Mouse (Mus musculus) olfactory bulb, adult 2 months (tissue): ENCODE measurements around the gene Tmem117. TPM values are rescaled to one million over a fixed set of nuclear protein-coding genes. Genes with fewer than 3 reads are reported as not detected.

Experiments
- H3K27ac ChIP-seq: fragments of 200-500 bp; 2 replicates; pipeline ENCODE4 v1.5.1; 2012; ENCODE audit warnings: low read depth, low read length; ENCODE audit not compliant: insufficient read depth
- H3K4me1 ChIP-seq: fragments of 200-500 bp; 2 replicates; pipeline ENCODE4 v1.6.1; 2012; ENCODE audit warnings: low read length; ENCODE audit not compliant: control insufficient read depth, insufficient read depth
- H3K4me3 ChIP-seq: fragments of 200-500 bp; 2 replicates; pipeline ENCODE4 v1.5.1; 2012; ENCODE audit warnings: mild to moderate bottlenecking, low read depth, low read length, moderate library complexity; ENCODE audit not compliant: insufficient read depth
- CTCF ChIP-seq: fragments of 200-500 bp; IDR thresholded peaks from 2 replicates; pipeline ENCODE4 v1.5.1; 2012; ENCODE audit warnings: low read depth, mild to moderate bottlenecking, low read length, moderate library complexity; ENCODE audit not compliant: insufficient read depth
- POLR2A ChIP-seq: fragments of 200-500 bp; IDR thresholded peaks from 2 replicates; pipeline ENCODE4 v1.6.1; 2012; ENCODE audit warnings: mild to moderate bottlenecking, low read depth, low read length, moderate library complexity; ENCODE audit not compliant: insufficient read depth
- WGBS: fragments of 180-500 bp; shearing (Covaris S2); methylation state at CpG from one replicate; pipeline ENCODE4 v1.1.7; 2018; 5-methylcytosine and 5-hydroxymethylcytosine counted together
- polyA plus RNA-seq: library from polyadenylated mRNA; stranded (reverse); fragments of >200 nt; gene quantifications from 2 replicates; pipeline ENCODE4 v1.2.4, GENCODE M21; 2012; ENCODE audit warnings: low replicate concordance; ENCODE audit not compliant: missing spikeins, insufficient read depth, insufficient read length

Gene Tmem117
- polyA plus RNA-seq, 1 experiment = not detected

- no peak overlapping the region for H3K4me3 ChIP-seq
- H3K4me1 ChIP-seq = peaks cover 32% of the 10 kb centered on the region
- H3K27ac ChIP-seq = no peak overlapping the region
- WGBS = 63% methylated on average over 3 of the region's 3 CpGs
- TF ChIP-seq CTCF (no peak), POLR2A (no peak)
Measured at GRCm38 (mm10) chr15:94652843-94653206, 23.8 kb downstream of the Tmem117 start.

- Histone ChIP-seq H3K27ac (no peak overlapping the region), H3K4me3 (no peak overlapping the region), H3K4me1 (peaks cover 19% of the 10 kb centered on the region)
- no peak for TF ChIP-seq CTCF
- TF ChIP-seq POLR2A = no peak
- WGBS = 81% methylated on average over 13 of the region's 13 CpGs
Measured at GRCm38 (mm10) chr15:94655811-94656323, 26.8 kb downstream of the Tmem117 start.

GRCm38 (mm10) chr15:94657882-94658281 lies 28.9 kb downstream of the Tmem117 start:
- no peak overlapping the region for H3K4me3 ChIP-seq
- H3K4me1 ChIP-seq = peaks cover 13% of the 10 kb centered on the region
- no peak for TF ChIP-seq CTCF
- WGBS = 88% methylated on average over 6 of the region's 6 CpGs
- no peak overlapping the region for H3K27ac ChIP-seq

GRCm38 (mm10) chr15:94658392-94659111 lies 29.5 kb downstream of the Tmem117 start:
- H3K4me1 ChIP-seq = peaks cover 12% of the 10 kb centered on the region
- no peak overlapping the region for H3K4me3 ChIP-seq
- TF ChIP-seq POLR2A (no peak), CTCF (no peak)
- H3K27ac ChIP-seq = no peak overlapping the region
- 79% methylated on average over 13 of the region's 13 CpGs for WGBS

GRCm38 (mm10) chr15:94659112-94659437 lies 30.0 kb downstream of the Tmem117 start:
- no peak for TF ChIP-seq POLR2A
- no peak for TF ChIP-seq CTCF
- 52% methylated on average over 6 of the region's 6 CpGs for WGBS
- H3K27ac ChIP-seq = no peak overlapping the region
- H3K4me3 ChIP-seq = no peak overlapping the region
- H3K4me1 ChIP-seq = peaks cover 10% of the 10 kb centered on the region

GRCm38 (mm10) chr15:94660913-94661312 lies 31.9 kb downstream of the Tmem117 start:
- WGBS = 31% methylated on average over 7 of the region's 7 CpGs
- no peak overlapping the region for H3K27ac ChIP-seq
- H3K4me3 ChIP-seq = no peak overlapping the region
- peaks cover 10% of the 10 kb centered on the region for H3K4me1 ChIP-seq
- TF ChIP-seq CTCF = no peak
- TF ChIP-seq POLR2A = no peak

- Histone ChIP-seq H3K4me1 (peaks cover 10% of the 10 kb centered on the region), H3K27ac (no peak overlapping the region), H3K4me3 (no peak overlapping the region)
- no peak for TF ChIP-seq POLR2A
- TF ChIP-seq CTCF = no peak
- WGBS = 10% methylated on average over 9 of the region's 9 CpGs
Measured at GRCm38 (mm10) chr15:94661398-94661797, 32.4 kb downstream of the Tmem117 start.

GRCm38 (mm10) chr15:94664612-94665011 lies 35.6 kb downstream of the Tmem117 start:
- H3K4me1 ChIP-seq = peaks cover 6% of the 10 kb centered on the region
- 91% methylated on average over 6 of the region's 6 CpGs for WGBS
- H3K4me3 ChIP-seq = no peak overlapping the region
- H3K27ac ChIP-seq = no peak overlapping the region
- TF ChIP-seq CTCF (no peak), POLR2A (no peak)

- no peaks in the 10 kb centered on the region for H3K4me1 ChIP-seq
- TF ChIP-seq POLR2A (no peak), CTCF (no peak)
- H3K27ac ChIP-seq = no peak overlapping the region
- WGBS = 72% methylated on average over 3 of the region's 3 CpGs
- H3K4me3 ChIP-seq = no peak overlapping the region
Measured at GRCm38 (mm10) chr15:94681135-94681534, 52.1 kb downstream of the Tmem117 start.
